Mouse (Mus musculus) kidney, postnatal 0 days (tissue): ENCODE data around the gene Vamp9. TPM values are rescaled to one million over a fixed set of nuclear protein-coding genes. Genes with fewer than 3 reads are reported as not detected.

Experiments
- ATAC-seq: fragments of 200-750 bp; cut with Nextera tagmentation; replicated peaks from 2 replicates; pipeline ENCODE4 v1.8.0; 2017; ENCODE audit warnings: low read depth, moderate number of reproducible peaks, moderate TSS enrichment, moderate library complexity; ENCODE audit not compliant: low FRiP score
- DNase-seq: peaks from one replicate; pipeline ENCODE4 v3.0.0-alpha.2; 2016; ENCODE audit warnings: low spot score
- H3K27ac ChIP-seq: fragments of 300-500 bp; sonication (generic); 2 replicates; pipeline ENCODE4 v1.5.1; 2014; ENCODE audit warnings: mild to moderate bottlenecking
- H3K27me3 ChIP-seq: fragments of 300-500 bp; sonication (generic); 2 replicates; pipeline ENCODE4 v1.6.1; 2014; ENCODE audit warnings: low read length, mixed read lengths; ENCODE audit not compliant: insufficient read depth
- H3K36me3 ChIP-seq: fragments of 300-500 bp; sonication (generic); 2 replicates; pipeline ENCODE4 v1.6.1; 2014; ENCODE audit warnings: low read length, mixed read lengths; ENCODE audit not compliant: insufficient read depth
- H3K4me1 ChIP-seq: fragments of 300-500 bp; sonication (generic); replicated peaks from 2 replicates; pipeline ENCODE4 v1.6.1; 2014; ENCODE audit warnings: antibody characterized with exemption, low read length, mixed read lengths; ENCODE audit not compliant: insufficient read depth
- H3K4me2 ChIP-seq: fragments of 300-500 bp; sonication (generic); 2 replicates; pipeline ENCODE4 v1.6.1; 2014; ENCODE audit warnings: mild to moderate bottlenecking, low read length, moderate library complexity, mixed read lengths
- H3K4me3 ChIP-seq: fragments of 300-500 bp; sonication (generic); replicated peaks from 2 replicates; pipeline ENCODE4 v1.5.1; 2014; ENCODE audit warnings: low read depth, low read length
- H3K9ac ChIP-seq: fragments of 300-500 bp; sonication (generic); 2 replicates; pipeline ENCODE4 v1.6.1; 2014; ENCODE audit warnings: low read depth, low read length
- H3K9me3 ChIP-seq: fragments of 300-500 bp; sonication (generic); replicated peaks from 2 replicates; pipeline ENCODE4 v1.6.1; 2016; ENCODE audit warnings: low read length, inconsistent platforms, mixed read lengths
- CTCF ChIP-seq: IDR thresholded peaks from 2 replicates; pipeline ENCODE4 v1.5.1; 2016; ENCODE audit warnings: antibody characterized with exemption, low read depth, mild to moderate bottlenecking, moderate library complexity
- WGBS: fragments of 180-500 bp; shearing (Covaris S2); extraction: QIAGEN DNeasy Blood & Tissue Kit; methylation state at CpG from one replicate; pipeline ENCODE4 v1.1.7; 2014; 5-methylcytosine and 5-hydroxymethylcytosine counted together
- polyA plus RNA-seq: library from polyadenylated mRNA; unstranded; fragments of >200 nt; fragmentation: Nextera tagmentation; extraction: Ambion mirVana; gene quantifications from 2 replicates; pipeline ENCODE4 v1.2.1, GENCODE M21; 2015

The Vamp9 gene
- polyA plus RNA-seq, 1 experiment from 2014 or later = 0.25 TPM

DNA sequence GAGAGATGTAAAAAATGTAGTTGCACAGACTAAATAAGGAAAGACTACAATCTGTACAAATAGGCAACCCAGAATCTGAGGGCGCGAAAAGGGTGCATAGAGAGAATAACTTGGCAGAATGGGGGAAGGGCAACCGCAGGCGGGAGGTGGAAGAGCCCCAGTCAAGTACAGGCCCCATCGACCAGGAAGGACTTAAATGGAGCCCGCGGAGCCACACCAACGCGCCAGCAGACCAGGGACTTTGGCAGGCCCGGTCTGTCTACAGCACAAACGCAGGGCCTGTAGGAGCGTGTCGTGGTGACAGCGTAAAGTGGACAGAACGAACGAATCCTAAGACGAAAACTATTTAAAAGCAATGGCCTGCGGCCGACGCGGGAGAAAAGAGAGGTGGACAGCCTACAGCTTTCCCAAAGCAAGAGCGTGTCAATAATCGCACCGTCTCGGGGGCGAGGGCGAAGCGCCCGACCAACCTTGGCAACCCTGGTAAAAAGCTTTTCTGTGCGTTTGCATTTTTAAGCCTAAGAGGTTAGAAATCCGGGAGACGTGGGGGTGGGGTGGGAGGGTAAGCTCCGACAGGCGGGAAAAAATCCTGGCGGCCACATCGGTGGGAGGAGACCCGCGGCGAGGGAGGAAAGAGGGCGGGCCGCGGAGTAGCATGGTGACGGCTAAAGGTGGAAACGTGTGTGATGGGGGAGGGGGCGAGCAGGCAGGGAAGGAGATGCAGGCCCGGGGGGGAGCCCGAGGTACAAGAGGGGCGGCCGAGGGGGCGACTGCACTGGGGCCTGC, 71.7 kb downstream of the Vamp9 start:
- peak overlapping the region; percentile 99 for H3K27ac ChIP-seq
- H3K4me1 ChIP-seq = peaks cover 13% of the 10 kb centered on the region
- peak overlapping the region; percentile 99 for H3K4me3 ChIP-seq
- DNase-seq (peak; percentile 94), ATAC-seq (peak; percentile 52)
- no peak for TF ChIP-seq CTCF
- H3K36me3 ChIP-seq = no peaks in the 10 kb centered on the region
- H3K9me3 ChIP-seq = no peaks in the 10 kb centered on the region
- H3K9ac ChIP-seq = peak overlapping the region; percentile 98
- H3K4me2 ChIP-seq = peak overlapping the region; percentile 79
- WGBS = under 1% methylated on average over 46 of the region's 50 CpGs
- H3K27me3 ChIP-seq = no peaks in the 10 kb centered on the region

- peak within 1 kb of the TSS; percentile 99 for H3K4me3 ChIP-seq
- TF ChIP-seq CTCF = no peak
- no peaks in the 10 kb centered on the region for H3K36me3 ChIP-seq
- DNase-seq (peak; percentile 98), ATAC-seq (peak; percentile 97)
- H3K27ac ChIP-seq = peak within 1 kb of the TSS; percentile 99
- peak within 1 kb of the TSS; percentile 79 for H3K4me2 ChIP-seq
- H3K9me3 ChIP-seq = no peaks in the 10 kb centered on the region
- WGBS = under 1% methylated on average over 92 of the region's 97 CpGs
- peak within 1 kb of the TSS; percentile 98 for H3K9ac ChIP-seq
- peaks cover 13% of the 10 kb centered on the region for H3K4me1 ChIP-seq
- no peaks in the 10 kb centered on the region for H3K27me3 ChIP-seq
Observed at GRCm38 (mm10) chr5:99978699-99979442, 72.8 kb downstream of the Vamp9 start, which contains the start of the genes Hnrnpd and 4930524J08Rik. Hnrnpd (minus strand) TSS chr5:99978938. 4930524J08Rik (plus strand) TSS chr5:99979061.

GRCm38 (mm10) chr5:99983452-99984061, 77.5 kb downstream of the Vamp9 start:
- H3K4me1 ChIP-seq = peaks cover 3% of the 10 kb centered on the region; the same call in 1 of the 2 replicates
- H3K27me3 ChIP-seq = no peaks in the 10 kb centered on the region
- no peak overlapping the region for H3K9ac ChIP-seq
- H3K27ac ChIP-seq = no peak overlapping the region
- H3K9me3 ChIP-seq = no peaks in the 10 kb centered on the region
- ATAC-seq (no peak), DNase-seq (no peak)
- TF ChIP-seq CTCF = no peak
- no peak overlapping the region for H3K4me3 ChIP-seq
- 84% methylated on average over 9 of the region's 9 CpGs for WGBS
- H3K4me2 ChIP-seq = no peak overlapping the region
- H3K36me3 ChIP-seq = no peaks in the 10 kb centered on the region

DNA sequence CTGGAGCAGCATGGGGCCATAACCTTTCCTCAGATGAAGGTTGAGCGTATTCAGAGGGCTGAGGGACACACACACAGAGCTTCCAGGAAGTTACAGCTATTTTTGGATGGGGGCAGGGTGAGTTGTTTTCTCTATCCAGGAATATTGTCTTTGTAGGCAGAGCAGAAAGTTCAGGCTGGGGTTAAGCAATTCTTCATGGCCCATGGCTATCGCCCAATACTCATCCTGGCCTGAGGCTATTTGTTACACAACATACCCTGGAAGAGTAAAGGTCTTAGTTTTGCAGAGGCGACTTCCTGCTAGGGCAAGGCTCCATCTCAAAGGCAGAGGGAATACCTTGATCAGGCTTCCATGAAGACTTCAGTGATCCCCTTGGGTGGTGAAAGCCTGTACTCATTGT, 88.1 kb downstream of the Vamp9 start:
- ATAC-seq = no peak
- no peaks in the 10 kb centered on the region for H3K27me3 ChIP-seq
- WGBS = 65% methylated on average over 3 of the region's 3 CpGs
- no peaks in the 10 kb centered on the region for H3K9me3 ChIP-seq
- H3K4me1 ChIP-seq = no peaks in the 10 kb centered on the region
- no peak overlapping the region for H3K27ac ChIP-seq
- no peak overlapping the region for H3K4me2 ChIP-seq
- H3K4me3 ChIP-seq = no peak overlapping the region
- no peak for TF ChIP-seq CTCF
- DNase-seq = no peak
- H3K36me3 ChIP-seq = no peaks in the 10 kb centered on the region
- no peak overlapping the region for H3K9ac ChIP-seq

- Histone ChIP-seq H3K4me3 (no peak overlapping the region), H3K9ac (no peak overlapping the region), H3K27ac (no peak overlapping the region), H3K4me1 (no peaks in the 10 kb centered on the region), H3K36me3 (no peaks in the 10 kb centered on the region), H3K27me3 (no peaks in the 10 kb centered on the region), H3K4me2 (no peak overlapping the region), H3K9me3 (no peaks in the 10 kb centered on the region)
- no peak for ATAC-seq
- 91% methylated on average over 3 of the region's 3 CpGs for WGBS
- TF ChIP-seq CTCF = no peak
- no peak for DNase-seq
Observed at GRCm38 (mm10) chr5:99994680-99995079, 88.6 kb downstream of the Vamp9 start.

GRCm38 (mm10) chr5:100000048-100000447, 94.0 kb downstream of the Vamp9 start:
- H3K27me3 ChIP-seq = no peaks in the 10 kb centered on the region
- no peak overlapping the region for H3K9ac ChIP-seq
- no peaks in the 10 kb centered on the region for H3K36me3 ChIP-seq
- H3K4me2 ChIP-seq = no peak overlapping the region
- TF ChIP-seq CTCF = no peak
- no peak overlapping the region for H3K27ac ChIP-seq
- H3K4me1 ChIP-seq = no peaks in the 10 kb centered on the region
- no peak overlapping the region for H3K4me3 ChIP-seq
- ATAC-seq (no peak), DNase-seq (no peak)
- WGBS = 82% methylated on average over 7 of the region's 7 CpGs
- no peaks in the 10 kb centered on the region for H3K9me3 ChIP-seq
